Mouse (Mus musculus) ES-Bruce4 (cell line): ENCODE measurements around the gene Trmt1.

Source experiments
- CTCF ChIP-seq: IDR thresholded peaks from one replicate; pipeline ENCODE4 v1.8.1; 2011; ENCODE audit warnings: low read depth, low read length
- EP300 ChIP-seq: IDR thresholded peaks from 2 replicates; pipeline ENCODE4 v1.6.1; 2011; ENCODE audit warnings: low read depth, low read length; ENCODE audit not compliant: insufficient read depth
- POLR2A ChIP-seq: IDR thresholded peaks from one replicate; pipeline ENCODE4 v1.8.1; 2011; ENCODE audit warnings: low read length; ENCODE audit not compliant: insufficient read depth

DNA sequence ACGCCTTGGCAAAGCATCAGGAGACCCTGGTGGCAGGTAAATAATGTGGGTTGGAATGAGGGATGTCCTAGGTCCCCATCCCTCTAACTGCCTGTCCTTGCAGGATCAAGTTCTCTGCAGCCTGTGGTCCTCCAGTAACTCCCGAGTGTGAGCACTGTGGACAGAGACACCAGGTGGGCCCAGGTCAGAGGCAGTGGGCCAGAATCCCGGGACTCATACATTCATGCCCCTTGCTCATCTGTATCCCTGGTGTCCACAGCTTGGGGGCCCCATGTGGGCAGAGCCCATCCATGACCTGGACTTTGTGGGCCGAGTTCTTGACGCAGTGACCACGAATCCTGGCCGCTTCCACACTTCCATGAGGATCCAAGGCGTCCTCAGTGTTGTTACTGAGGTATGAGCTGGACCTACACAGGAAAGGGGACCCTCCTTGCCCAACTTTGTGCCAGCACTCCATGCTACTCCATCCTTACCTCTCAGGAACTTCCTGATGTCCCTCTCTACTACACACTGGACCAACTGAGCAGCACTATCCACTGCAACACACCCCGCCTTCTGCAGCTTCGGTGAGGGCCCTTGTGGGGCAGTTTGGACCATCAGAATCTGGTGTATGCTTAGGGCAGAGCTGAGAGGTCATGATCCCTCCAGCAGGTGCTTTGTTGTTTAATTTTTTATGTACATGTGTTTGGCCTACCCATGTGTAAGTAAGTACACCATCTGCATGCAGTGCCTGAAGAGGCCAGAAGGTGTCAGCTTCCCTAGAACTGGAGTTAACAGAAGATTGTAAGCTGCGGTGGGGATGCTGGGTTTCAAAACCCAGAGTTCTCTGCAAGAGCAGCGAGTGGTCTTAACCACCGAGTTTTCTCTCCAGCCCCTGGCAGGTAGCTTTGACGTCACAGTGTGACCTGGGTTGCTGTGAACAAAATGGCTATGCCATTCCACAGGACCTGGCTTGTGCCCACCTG lies 11.3 kb downstream of the Trmt1 start:
- TF ChIP-seq POLR2A (no peak), CTCF (no peak), EP300 (no peak)
